Mouse (Mus musculus) embryonic facial prominence, embryonic 11.5 days (tissue): ENCODE measurements at regions not wholly inside any gene's neighbourhood (a gene's known extent, or its start where the extent isn't known, plus 50 kb on each side); places are given as distances from the start of the nearest gene placed in this dataset.

Experiments
- ATAC-seq: fragments of 200-750 bp; cut with Nextera tagmentation; replicated peaks from 2 replicates; pipeline ENCODE4 v1.8.0; 2017; ENCODE audit warnings: low read depth; ENCODE audit not compliant: insufficient number of reproducible peaks, low FRiP score, low TSS enrichment
- DNase-seq: peaks from one replicate; pipeline ENCODE4 v3.0.0-alpha.2; 2015; ENCODE audit warnings: low spot score
- H3K27ac ChIP-seq: fragments of 300-500 bp; sonication (generic); replicated peaks from 2 replicates; pipeline ENCODE4 v1.5.1; 2014; ENCODE audit warnings: mild to moderate bottlenecking, low read depth, low read length, control low read depth
- H3K27me3 ChIP-seq: fragments of 300-500 bp; sonication (generic); 2 replicates; pipeline ENCODE4 v1.6.1; 2014; ENCODE audit warnings: mild to moderate bottlenecking, low read length, moderate library complexity, mixed read lengths; ENCODE audit not compliant: control insufficient read depth, insufficient read depth
- H3K36me3 ChIP-seq: fragments of 300-500 bp; sonication (generic); replicated peaks from 2 replicates; pipeline ENCODE4 v1.6.1; 2014; ENCODE audit warnings: low read depth, mild to moderate bottlenecking, low read length, moderate library complexity, mixed read lengths; ENCODE audit not compliant: control insufficient read depth, insufficient read depth
- H3K4me1 ChIP-seq: fragments of 300-500 bp; sonication (generic); 2 replicates; pipeline ENCODE4 v1.6.1; 2014; ENCODE audit warnings: low read length, mixed read lengths; ENCODE audit not compliant: control insufficient read depth, insufficient read depth
- H3K4me2 ChIP-seq: fragments of 300-500 bp; sonication (generic); 2 replicates; pipeline ENCODE4 v1.6.1; 2014; ENCODE audit warnings: low read depth, mild to moderate bottlenecking, control low read depth, low read length, moderate library complexity
- H3K4me3 ChIP-seq: fragments of 300-500 bp; sonication (generic); 2 replicates; pipeline ENCODE4 v1.5.1; 2014; ENCODE audit warnings: low read depth, low read length, control low read depth
- H3K9ac ChIP-seq: fragments of 300-500 bp; sonication (generic); replicated peaks from 2 replicates; pipeline ENCODE4 v1.6.1; 2014; ENCODE audit warnings: mild to moderate bottlenecking, control low read depth, low read length
- H3K9me3 ChIP-seq: fragments of 300-500 bp; sonication (generic); replicated peaks from 2 replicates; pipeline ENCODE4 v1.6.1; 2016; ENCODE audit warnings: mild to moderate bottlenecking, low read length, inconsistent platforms, mixed read lengths; ENCODE audit not compliant: control insufficient read depth
- WGBS: fragments of 180-500 bp; shearing (Covaris S2); extraction: QIAGEN DNeasy Blood & Tissue Kit; methylation state at CpG from one replicate; pipeline ENCODE4 v1.1.7; 2014; 5-methylcytosine and 5-hydroxymethylcytosine counted together

GRCm38 (mm10) chr8:34269848-34270247 is 158.3 kb upstream of the Gm10131 start:
- no peaks in the 10 kb centered on the region for H3K27me3 ChIP-seq
- no peaks in the 10 kb centered on the region for H3K4me1 ChIP-seq
- DNase-seq (no peak), ATAC-seq (no peak)
- no peak overlapping the region for H3K4me3 ChIP-seq
- no peak overlapping the region for H3K4me2 ChIP-seq
- 83% methylated on average over 6 of the region's 6 CpGs for WGBS
- no peaks in the 10 kb centered on the region for H3K9me3 ChIP-seq
- H3K36me3 ChIP-seq, result no peaks in the 10 kb centered on the region
- H3K9ac ChIP-seq, result no peak overlapping the region
- no peak overlapping the region for H3K27ac ChIP-seq

- no peak overlapping the region for H3K27ac ChIP-seq
- WGBS, result 93% methylated on average over 18 of the region's 18 CpGs
These were observed 157.4 kb upstream of the Gm10131 start for GRCm38 (mm10) chr8:34268806-34269520.

GRCm38 (mm10) chr8:34254978-34255377 is 143.4 kb upstream of the Gm10131 start:
- no peak overlapping the region for H3K4me3 ChIP-seq
- no peaks in the 10 kb centered on the region for H3K36me3 ChIP-seq
- ATAC-seq, result no peak
- no peaks in the 10 kb centered on the region for H3K4me1 ChIP-seq
- H3K9me3 ChIP-seq, result no peaks in the 10 kb centered on the region
- H3K4me2 ChIP-seq, result no peak overlapping the region
- WGBS, result 84% methylated on average over 2 of the region's 2 CpGs
- no peak overlapping the region for H3K27ac ChIP-seq
- no peak overlapping the region for H3K9ac ChIP-seq
- no peak for DNase-seq
- no peaks in the 10 kb centered on the region for H3K27me3 ChIP-seq

More at GRCm38 (mm10) chr8:34268806-34269520, 157.4 kb upstream of the Gm10131 start:
- Histone ChIP-seq H3K36me3 (no peaks in the 10 kb centered on the region), H3K4me3 (no peak overlapping the region), H3K4me1 (no peaks in the 10 kb centered on the region), H3K27me3 (no peaks in the 10 kb centered on the region), H3K4me2 (no peak overlapping the region), H3K9ac (no peak overlapping the region), H3K9me3 (no peaks in the 10 kb centered on the region)
- ATAC-seq (no peak), DNase-seq (no peak)

- no peak overlapping the region for H3K4me3 ChIP-seq
These were observed 140.4 kb upstream of the Gm10131 start for GRCm38 (mm10) chr8:34251934-34252333.

GRCm38 (mm10) chr8:34239346-34239900 is 127.9 kb upstream of the Gm10131 start:
- Histone ChIP-seq H3K27me3 (no peaks in the 10 kb centered on the region), H3K4me1 (no peaks in the 10 kb centered on the region), H3K9me3 (no peaks in the 10 kb centered on the region), H3K36me3 (no peaks in the 10 kb centered on the region), H3K4me3 (no peak overlapping the region), H3K4me2 (no peak overlapping the region), H3K27ac (no peak overlapping the region), H3K9ac (no peak overlapping the region)
- DNase-seq (no peak), ATAC-seq (no peak)
- 90% methylated on average over 6 of the region's 6 CpGs for WGBS

More at GRCm38 (mm10) chr8:34251934-34252333, 140.4 kb upstream of the Gm10131 start:
- ATAC-seq (no peak), DNase-seq (no peak)
- Histone ChIP-seq H3K4me2 (no peak overlapping the region), H3K4me1 (no peaks in the 10 kb centered on the region), H3K36me3 (no peaks in the 10 kb centered on the region), H3K27ac (no peak overlapping the region), H3K27me3 (no peaks in the 10 kb centered on the region), H3K9ac (no peak overlapping the region), H3K9me3 (no peaks in the 10 kb centered on the region)
- 92% methylated on average over 7 of the region's 7 CpGs for WGBS

- Histone ChIP-seq H3K9me3 (no peaks in the 10 kb centered on the region), H3K27ac (no peak overlapping the region), H3K9ac (no peak overlapping the region), H3K36me3 (no peaks in the 10 kb centered on the region), H3K4me1 (no peaks in the 10 kb centered on the region), H3K27me3 (no peaks in the 10 kb centered on the region), H3K4me3 (no peak overlapping the region), H3K4me2 (no peak overlapping the region)
- no peak for ATAC-seq
- no peak for DNase-seq
- 78% methylated on average over 4 of the region's 4 CpGs for WGBS
These were observed 122.2 kb upstream of the Gm10131 start for GRCm38 (mm10) chr8:34233705-34234104.

GRCm38 (mm10) chr8:34229477-34229876 is 117.9 kb upstream of the Gm10131 start:
- Histone ChIP-seq H3K9ac (no peak overlapping the region), H3K4me1 (no peaks in the 10 kb centered on the region), H3K27ac (no peak overlapping the region), H3K36me3 (no peaks in the 10 kb centered on the region), H3K4me3 (no peak overlapping the region), H3K9me3 (no peaks in the 10 kb centered on the region), H3K27me3 (no peaks in the 10 kb centered on the region), H3K4me2 (no peak overlapping the region)
- 75% methylated on average over 3 of the region's 3 CpGs for WGBS
- ATAC-seq (no peak), DNase-seq (no peak)

GRCm38 (mm10) chr8:34225011-34225890 is 113.7 kb upstream of the Gm10131 start:
- 74% methylated on average over 17 of the region's 17 CpGs for WGBS
- Histone ChIP-seq H3K4me3 (no peak overlapping the region), H3K4me1 (no peaks in the 10 kb centered on the region), H3K27ac (no peak overlapping the region), H3K36me3 (no peaks in the 10 kb centered on the region), H3K4me2 (no peak overlapping the region), H3K27me3 (no peaks in the 10 kb centered on the region), H3K9ac (no peak overlapping the region), H3K9me3 (no peaks in the 10 kb centered on the region)
- no peak for DNase-seq
- no peak for ATAC-seq
